Mouse (Mus musculus) 3134 (cell line): ENCODE measurements around the gene Prrx2.

ENCODE experiments used
- DNase-seq: peaks from one replicate; pipeline ENCODE4 v3.0.0-alpha.2; 2011; ENCODE audit warnings: low spot score; ENCODE audit not compliant: insufficient read length; ENCODE audit errors: extremely low read depth

The Prrx2 gene

DNA sequence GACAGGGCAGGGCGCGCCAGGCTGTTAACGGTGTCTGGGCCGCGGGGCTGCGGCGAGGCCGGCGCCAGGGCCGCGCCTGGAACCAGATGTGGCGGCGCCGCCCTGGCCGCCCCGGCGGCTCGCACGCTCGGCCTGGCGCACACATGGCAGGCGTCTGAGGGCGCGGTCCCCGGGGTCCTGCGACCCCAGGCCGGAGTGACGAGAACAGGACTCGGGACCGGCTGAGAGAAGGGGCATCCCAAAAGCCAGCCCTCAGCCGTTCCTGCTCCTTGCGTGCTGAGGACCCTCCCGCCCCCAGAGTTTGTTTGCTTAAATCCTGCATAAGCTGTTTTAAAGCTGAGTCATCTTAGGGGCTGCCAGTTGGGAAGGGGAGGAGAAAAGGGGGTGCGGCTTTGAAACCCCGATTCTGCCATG is 30.2 kb downstream of the Prrx2 start:
- no peak for DNase-seq

DNA sequence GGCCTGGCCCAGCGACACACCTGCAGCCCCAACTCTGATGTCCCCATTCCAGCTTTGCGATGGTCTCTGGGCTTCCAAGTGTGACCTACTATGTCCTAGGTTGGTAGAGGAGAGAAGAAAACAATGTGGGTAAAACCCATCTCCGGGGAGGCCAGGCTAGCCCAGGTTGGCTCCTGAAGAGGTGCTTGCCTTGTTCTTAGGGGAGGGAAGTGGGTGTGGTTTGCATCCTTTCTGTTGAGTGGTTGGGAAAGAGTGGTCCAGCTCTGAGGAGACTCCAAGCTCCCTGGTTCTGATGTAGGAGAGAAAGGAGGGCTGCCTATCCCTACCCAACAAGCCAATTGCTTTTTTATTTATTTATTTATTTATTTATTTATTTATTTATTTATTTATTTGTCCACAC is 30.7 kb downstream of the Prrx2 start:
- no peak for DNase-seq

DNA sequence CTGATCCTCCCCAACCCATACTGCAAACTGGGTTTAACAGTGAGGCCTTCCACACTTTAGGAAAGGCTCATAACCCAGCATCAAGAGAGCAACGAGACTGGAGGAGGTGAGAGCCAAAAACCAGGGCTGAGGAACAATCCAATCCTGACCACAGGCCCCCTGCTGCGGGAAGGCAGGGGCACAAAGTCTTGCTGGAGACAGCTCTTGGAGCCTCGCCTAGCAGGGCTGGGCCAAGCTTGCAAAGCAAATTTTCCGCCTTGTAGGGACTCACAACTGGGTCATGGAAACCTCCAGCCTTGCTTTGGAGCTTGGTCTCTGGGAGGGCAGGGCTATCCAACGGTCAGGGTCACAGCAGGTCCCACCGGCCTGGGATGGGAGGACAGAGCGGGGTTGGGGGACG is 36.1 kb downstream of the Prrx2 start:
- DNase-seq, result no peak

DNA sequence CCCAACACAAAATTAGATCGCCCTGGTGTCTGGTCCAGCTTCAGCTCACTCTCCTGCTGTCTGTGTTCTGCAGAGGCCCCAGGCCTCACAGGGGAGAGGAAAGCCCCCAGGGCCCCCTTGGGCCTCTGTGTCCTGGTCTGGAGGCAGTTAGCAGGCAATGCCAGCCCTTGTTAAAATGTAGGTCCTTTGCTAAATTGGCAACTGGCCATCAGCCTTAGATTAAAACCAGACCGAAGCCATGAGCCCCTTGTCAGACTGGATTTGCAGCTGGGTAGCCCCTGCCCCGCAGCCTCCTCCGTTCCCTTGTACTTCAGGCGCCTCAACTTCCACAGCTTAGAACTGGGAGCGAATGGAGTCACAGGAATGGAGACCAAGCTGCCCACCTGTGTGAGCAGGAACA is 37.9 kb downstream of the Prrx2 start:
- DNase-seq, result no peak

- DNase-seq, result no peak
Observed at GRCm38 (mm10) chr2:30874445-30874844, 39.7 kb downstream of the Prrx2 start.

GRCm38 (mm10) chr2:30875096-30875495 is 40.3 kb downstream of the Prrx2 start:
- DNase-seq, result no peak

GRCm38 (mm10) chr2:30875621-30876432 is 41.1 kb downstream of the Prrx2 start:
- no peak for DNase-seq

DNA sequence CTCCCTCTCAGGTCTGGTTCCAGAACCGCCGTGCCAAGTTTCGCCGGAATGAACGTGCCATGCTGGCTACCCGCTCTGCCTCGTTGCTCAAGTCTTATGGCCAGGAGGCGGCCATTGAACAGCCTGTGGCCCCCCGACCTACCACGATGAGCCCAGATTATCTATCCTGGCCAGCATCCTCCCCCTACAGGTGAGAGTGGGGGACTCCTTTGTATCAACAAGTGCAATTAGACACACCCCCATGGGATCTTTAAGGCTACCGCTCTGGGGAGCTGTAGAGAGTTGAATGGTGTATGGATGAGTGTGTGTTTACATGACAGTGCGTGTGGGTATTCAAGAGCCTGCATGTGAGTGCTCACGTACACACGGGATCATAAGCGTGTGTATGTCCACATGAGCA is 44.7 kb downstream of the Prrx2 start:
- DNase-seq, result no peak

- DNase-seq, result no peak
Observed at GRCm38 (mm10) chr2:30881215-30881614, 46.4 kb downstream of the Prrx2 start.

- DNase-seq, result no peak
Observed at GRCm38 (mm10) chr2:30884852-30885373, 50.1 kb downstream of the Prrx2 start.

DNA sequence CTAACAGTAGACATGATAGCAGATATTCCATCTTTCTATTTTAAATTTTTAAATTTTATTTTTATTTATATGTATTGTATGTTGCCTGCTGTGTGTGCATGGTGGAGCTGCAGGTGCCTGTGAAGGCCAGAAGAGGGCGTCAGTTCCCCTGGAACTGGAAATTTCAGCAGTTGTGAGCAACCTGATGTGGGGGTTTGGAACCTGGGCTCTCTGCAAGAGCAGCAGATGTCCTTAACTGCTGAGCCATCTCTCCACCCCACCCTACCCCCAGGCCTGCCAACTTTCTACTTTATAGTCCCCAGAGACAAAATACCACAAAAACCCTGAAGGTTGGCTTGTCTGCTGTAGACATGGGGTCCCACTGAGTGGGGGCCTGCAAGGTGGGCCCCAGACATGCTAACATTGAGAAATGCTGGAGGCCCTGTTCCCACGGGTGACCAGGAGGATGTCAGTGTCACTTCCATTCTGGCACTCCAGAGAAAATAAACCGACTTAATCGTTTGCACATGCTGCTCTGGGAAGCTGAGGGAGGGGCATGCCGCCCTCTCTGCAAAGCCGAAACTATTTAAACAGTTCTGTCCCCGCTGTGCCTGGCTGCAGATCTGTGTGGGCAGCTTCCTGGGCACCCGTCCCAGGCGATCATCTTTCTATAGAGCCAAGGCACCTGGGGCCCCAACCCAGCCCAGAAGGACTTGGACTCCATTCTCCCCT is 50.8 kb downstream of the Prrx2 start:
- DNase-seq, result peak; percentile 63

GRCm38 (mm10) chr2:30891002-30891401 is 56.2 kb downstream of the Prrx2 start:
- DNase-seq, result peak; percentile 46

DNA sequence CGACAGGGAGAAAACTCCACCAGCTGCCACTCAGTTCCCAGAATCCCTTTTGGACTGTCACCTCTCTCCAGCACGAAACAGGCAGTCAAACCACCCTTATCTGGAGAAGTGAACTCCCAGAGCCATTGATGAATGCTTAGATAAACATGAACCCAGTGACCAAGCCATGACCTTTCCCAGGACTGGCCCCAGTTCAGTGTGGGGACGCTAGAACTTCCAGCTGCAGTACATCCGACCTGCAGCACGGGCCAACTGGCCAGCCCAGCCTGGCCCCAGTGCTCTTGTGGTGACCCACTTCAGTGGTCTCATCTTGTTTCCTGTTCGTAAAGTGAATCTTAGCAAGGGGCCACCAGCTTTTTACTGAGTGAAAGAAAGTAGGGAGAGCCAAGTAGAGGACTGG is 58.6 kb downstream of the Prrx2 start:
- no peak for DNase-seq

- DNase-seq, result no peak
Observed at GRCm38 (mm10) chr2:30893946-30894345, 59.2 kb downstream of the Prrx2 start.

DNA sequence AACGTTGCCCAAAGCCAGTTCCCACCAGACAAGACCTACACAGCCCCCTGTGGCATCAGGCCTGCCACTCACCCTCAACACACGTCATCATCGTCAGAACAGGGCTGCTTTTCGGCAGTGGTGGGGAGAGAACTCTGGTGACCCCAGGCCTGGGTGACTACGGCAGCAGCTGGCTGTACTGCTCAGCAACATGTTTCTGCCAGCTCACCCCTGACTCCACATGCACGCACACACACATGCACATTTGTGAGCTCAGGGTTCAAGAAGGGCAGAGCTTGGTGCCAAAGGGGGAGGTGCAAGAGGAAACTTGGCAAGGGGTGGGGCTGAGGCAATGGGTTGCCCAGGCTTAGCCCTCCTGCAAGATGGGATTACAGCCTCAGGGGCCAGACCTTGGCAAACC is 62.5 kb downstream of the Prrx2 start:
- peak; percentile 77 for DNase-seq

GRCm38 (mm10) chr2:30899397-30900069 is 64.8 kb downstream of the Prrx2 start:
- peak; percentile 71 for DNase-seq

- no peak for DNase-seq
Observed at GRCm38 (mm10) chr2:30901646-30902160, 66.9 kb downstream of the Prrx2 start.

DNA sequence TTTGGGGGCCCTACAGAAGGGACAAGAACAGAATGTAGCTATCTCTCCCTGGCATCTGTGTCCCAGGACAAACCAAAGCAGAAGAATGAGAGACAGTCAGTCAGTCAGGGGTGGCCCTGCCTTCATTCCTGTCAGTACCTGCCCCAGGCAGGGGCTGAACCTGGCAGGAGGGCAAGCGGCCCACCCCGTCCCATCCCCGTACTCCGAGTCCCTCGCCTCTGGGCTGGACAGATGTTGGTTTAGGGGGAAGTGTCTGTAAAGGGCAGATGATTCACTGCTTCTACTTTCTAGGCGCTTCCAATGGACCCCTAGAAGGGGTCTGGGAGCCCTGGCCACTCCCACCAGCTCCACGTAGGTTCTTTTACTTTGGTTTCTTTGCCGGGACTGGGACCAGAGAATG is 67.5 kb downstream of the Prrx2 start:
- DNase-seq, result no peak

- no peak for DNase-seq
Observed at GRCm38 (mm10) chr2:30902726-30903722, 68.3 kb downstream of the Prrx2 start.

DNA sequence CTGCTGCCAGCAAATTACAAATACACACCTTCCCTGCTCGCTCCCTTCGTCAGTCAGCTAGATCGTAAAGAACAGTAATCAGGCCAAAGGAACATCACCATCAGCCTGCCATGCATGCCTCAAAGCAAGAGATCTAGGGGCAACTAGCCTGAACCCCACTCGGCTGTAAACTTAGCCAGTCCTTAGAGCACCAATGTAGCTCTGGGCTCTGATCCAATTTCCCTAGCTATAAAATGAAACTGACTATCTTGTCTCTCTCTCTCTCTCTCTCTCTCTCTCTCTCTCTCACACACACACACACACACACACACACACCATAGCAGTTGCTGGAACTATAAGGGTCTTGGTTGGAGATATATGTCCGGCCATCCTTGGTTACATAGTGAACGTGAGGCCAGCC is 69.5 kb downstream of the Prrx2 start:
- no peak for DNase-seq
